Mouse (Mus musculus) layer of hippocampus, adult 11-12 months (tissue): ENCODE measurements at regions not wholly inside any gene's neighbourhood (a gene's known extent, or its start where the extent isn't known, plus 50 kb on each side); places are given as distances from the start of the nearest gene placed in this dataset.
"Not testable (repeated sequence)": the region's sequence is repeated elsewhere in the genome, so short reads cannot be mapped to it uniquely, and the experiment has no call there.

Experiments used
- DNase-seq: peaks from one replicate; pipeline ENCODE4 v3.0.0; 2022; ENCODE audit warnings: low spot score

- no peak for DNase-seq
Measured at GRCm38 (mm10) chr13:97485886-97486285, 245.0 kb downstream of the Enc1 start.

DNA sequence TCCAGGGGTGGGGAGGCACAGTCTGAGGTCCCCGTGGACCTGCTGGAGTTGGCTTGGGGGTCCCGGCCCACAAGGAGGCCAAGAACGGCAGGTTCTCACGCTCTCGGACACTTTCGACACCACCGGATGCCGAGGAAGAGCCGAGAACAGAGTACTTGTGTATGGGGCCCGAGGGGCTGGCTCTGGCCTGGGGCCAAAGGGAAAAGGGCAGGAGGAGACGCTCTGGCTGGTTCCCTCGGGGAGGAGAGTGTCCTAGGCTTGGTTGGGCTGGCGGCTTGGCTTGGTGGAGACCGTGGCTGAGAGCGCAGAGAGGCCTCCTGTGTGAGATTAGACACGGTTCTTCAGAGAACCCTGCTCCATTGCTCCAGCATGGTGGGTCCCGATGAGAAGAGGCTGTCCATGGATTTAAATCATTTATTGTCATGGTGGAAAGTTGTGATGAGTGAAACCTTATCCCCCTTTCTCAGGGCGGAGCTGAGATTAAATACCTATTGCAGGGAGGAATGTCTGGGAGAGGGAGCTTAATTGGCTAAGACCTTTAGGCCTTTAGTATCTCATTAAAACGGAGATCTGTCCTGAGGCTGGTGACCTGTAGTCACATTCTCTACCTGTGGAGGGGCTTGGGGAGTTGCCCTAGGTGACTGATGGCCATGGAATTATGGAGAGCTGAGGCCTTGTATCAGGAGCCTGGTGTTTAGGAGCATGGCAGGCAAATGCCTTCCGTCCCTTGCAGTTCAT lies 244.1 kb downstream of the Enc1 start:
- no peak for DNase-seq

DNA sequence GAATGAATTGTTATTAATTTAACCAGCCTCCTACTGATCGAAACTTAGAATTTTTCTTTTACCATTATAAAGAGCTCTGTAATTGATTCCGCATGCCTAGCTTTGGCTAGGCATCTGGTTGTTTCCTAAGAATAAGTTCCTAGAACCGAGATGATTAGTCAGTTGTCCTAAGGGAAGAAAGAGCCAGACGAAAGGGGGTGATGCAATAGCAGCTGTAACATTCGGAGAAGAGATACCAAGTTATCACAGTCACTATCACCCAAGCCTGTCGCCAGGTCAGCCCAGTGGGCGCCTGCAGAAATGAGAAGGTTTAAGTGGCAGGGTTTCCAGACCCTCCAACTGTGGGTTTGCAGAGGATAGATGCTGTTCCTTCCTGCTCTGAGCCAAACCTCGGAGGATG lies 242.8 kb downstream of the Enc1 start:
- no peak for DNase-seq

DNA sequence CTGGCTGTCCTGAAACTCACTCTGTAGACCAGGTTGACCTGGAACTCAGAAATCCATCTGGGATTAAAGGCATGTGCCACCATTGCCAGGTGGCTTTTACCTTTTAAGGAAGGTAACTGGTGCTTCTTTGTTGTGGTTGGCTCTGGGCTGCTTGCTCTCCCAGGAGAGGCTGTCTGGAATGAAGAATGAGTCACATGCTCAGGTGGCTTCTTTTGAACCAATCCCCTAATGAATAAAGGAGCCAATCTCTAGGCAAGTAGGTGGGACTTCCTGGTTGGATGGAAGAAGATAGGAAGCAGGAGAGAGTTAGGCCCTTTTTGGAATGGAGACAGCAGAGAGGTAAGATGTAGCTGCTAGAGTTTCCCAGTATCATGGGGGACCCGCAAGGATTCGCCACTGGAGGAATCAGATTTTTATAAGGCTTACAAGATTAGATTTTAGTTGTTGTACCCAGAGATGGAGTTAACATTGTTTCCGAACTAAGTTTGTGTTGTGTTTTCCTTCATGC lies 241.6 kb downstream of the Enc1 start:
- DNase-seq, result no peak

DNA sequence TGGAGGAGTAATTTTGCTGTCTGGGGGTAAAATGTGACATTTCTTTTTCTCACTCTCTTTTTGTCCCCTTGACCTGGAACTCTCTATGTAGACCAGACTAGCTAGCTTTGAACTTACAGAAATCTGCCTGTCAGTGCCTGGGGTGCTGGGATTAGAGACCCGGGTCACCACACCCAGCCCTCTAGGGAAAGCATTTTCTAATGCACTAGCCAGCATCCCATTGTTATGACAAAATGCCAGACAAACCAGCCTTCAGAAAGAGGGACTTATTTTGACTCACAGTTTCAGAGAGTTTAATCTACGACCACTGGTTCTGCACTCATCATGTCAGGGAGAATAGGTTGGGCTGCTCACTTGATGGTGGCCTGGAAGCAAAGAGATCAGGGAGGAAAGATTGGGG lies 240.4 kb downstream of the Enc1 start:
- no peak for DNase-seq

- DNase-seq, result no peak
Measured at GRCm38 (mm10) chr13:97479066-97479586, 238.2 kb downstream of the Enc1 start.

GRCm38 (mm10) chr13:97473971-97474365 lies 233.1 kb downstream of the Enc1 start:
- DNase-seq, result no peak

GRCm38 (mm10) chr13:97473256-97473970 lies 232.5 kb downstream of the Enc1 start:
- no peak for DNase-seq

DNA sequence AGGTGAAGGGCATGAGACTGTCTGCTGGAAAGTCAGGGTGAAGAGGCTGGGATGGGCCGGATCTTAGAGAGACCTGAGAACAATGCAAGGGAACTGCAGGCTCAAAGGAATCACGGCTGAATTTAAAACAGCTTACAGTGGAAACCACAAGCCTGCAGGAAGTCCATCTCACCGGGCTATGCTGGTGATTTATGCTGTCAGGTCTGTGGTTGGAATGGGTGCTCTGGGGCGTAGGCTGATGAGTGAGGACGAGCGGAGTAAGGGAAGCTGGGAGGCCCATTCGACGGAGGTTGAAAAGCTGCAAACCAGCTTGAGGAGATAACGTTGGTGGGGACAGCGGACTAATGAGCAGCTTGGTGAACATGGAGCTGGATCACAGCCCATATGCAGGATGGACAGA lies 229.1 kb downstream of the Enc1 start:
- DNase-seq, result no peak

DNA sequence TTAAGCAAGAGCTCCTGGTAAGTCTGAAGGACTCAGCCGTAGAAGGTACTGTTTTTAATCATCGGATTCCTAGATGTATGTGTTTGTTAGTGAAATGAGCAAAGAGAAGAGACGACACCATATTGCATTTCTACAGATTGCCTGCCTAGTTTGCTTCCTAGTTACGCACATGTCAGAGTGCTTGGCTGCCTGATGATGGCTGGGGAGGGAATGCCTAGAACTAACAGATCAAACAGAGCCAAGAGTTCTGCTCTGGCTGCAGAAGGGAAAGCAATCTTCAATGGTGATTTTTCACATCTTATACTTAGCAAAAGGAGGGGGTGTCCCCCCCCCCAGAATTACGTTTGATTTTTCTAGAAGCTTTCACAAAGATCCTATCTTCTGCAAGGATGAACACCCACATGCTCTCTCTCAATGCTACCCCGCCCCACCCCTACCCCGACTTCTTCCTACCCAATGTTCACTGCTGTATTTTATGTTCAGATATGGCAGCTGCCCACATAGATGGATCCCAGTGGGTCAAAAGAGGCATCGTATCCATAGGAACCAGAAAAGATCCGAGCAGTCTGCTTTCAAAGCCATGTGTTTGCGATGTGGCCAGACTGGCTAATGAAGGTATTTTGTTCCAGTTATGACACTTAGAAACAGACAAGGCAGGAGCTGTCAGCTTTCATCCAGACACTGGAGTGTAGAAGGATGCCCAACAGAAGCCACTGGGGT lies 228.1 kb downstream of the Enc1 start:
- DNase-seq, result no peak

DNA sequence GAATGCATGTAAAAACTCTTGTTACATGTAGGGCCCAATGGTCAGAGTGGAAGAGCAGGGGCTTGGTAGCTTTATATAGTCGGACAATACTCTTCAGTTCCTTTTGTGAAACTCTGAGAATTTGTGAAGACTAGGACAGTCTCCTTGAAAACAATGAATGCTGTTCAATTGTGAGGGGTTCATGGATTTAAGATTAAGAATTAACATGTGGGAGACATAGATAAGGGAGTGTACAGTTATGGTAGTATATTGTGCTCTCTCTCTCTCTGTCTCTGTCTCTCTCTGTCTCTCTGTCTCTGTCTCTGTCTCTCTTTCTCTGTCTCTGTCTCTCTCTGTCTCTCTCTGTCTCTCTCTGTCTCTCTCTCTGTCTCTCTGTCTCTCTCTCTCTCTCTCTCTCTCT lies 225.7 kb downstream of the Enc1 start:
- not testable (repeated sequence) for DNase-seq

DNA sequence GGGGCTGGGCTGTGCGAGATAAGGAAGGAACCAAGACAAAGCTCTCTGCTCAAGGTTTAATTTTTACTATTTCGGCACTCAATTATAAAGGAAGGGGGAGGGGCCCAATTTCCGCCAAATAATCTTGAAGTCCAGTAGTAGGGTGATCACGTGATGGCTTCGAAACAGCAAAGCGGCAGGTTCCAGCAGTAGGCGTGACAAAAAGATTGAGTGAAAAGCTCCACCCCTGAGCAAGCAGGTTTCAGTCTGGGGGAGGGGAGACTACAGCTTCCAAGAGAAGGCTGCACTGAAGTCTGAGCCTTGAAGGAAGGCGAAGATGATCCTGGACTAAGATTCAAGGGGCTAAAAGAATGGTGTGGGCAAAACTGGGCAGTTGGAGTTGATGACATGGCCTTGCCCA lies 222.9 kb downstream of the Enc1 start:
- DNase-seq, result no peak

DNA sequence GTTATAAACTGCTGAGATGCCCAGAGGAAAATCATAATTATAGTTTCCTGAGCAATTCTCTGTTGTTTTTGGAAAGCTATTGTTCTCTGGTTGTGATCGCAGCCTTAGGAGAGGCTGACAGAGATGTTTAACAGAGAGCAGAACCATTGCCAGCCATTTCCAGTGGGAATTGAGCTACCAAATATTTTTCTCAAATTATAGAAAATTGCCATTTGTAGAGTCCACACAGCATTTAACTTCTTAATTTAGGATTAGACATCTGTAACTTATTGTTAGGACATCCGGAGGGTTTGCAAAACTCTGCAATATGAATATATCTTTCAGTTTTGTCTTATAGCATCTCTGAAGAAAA lies 222.0 kb downstream of the Enc1 start:
- DNase-seq, result no peak

- no peak for DNase-seq
Measured at GRCm38 (mm10) chr13:97462110-97462883, 221.4 kb downstream of the Enc1 start.

- no peak for DNase-seq
Measured at GRCm38 (mm10) chr13:97461207-97461606, 220.3 kb downstream of the Enc1 start.

- DNase-seq, result no peak
Measured at GRCm38 (mm10) chr13:97459106-97459505, 218.2 kb downstream of the Enc1 start.

GRCm38 (mm10) chr13:97455961-97456360 lies 215.1 kb downstream of the Enc1 start:
- DNase-seq, result no peak

- DNase-seq, result no peak
Measured at GRCm38 (mm10) chr13:97454715-97455114, 213.8 kb downstream of the Enc1 start.

DNA sequence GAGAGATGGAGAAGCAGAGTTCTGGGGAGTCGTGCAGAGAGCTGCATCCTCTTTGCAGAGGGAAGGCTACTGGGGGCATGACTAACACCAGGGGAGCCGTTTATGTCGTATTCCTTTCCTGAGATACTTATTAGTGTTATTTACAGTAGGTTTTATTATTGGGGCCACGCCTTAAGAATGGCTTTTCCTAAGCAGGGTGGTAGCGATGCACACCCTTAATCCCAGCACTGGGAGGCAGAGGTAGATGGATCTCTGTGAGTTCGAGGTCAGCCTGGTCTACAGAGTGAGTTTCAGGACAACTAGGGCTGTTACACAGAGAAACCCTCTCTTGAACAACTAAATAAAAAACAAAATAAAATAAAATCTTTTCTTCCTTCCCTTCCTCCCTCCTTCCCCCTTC lies 212.6 kb downstream of the Enc1 start:
- DNase-seq, result no peak

GRCm38 (mm10) chr13:97453090-97453430 lies 212.2 kb downstream of the Enc1 start:
- DNase-seq, result no peak

DNA sequence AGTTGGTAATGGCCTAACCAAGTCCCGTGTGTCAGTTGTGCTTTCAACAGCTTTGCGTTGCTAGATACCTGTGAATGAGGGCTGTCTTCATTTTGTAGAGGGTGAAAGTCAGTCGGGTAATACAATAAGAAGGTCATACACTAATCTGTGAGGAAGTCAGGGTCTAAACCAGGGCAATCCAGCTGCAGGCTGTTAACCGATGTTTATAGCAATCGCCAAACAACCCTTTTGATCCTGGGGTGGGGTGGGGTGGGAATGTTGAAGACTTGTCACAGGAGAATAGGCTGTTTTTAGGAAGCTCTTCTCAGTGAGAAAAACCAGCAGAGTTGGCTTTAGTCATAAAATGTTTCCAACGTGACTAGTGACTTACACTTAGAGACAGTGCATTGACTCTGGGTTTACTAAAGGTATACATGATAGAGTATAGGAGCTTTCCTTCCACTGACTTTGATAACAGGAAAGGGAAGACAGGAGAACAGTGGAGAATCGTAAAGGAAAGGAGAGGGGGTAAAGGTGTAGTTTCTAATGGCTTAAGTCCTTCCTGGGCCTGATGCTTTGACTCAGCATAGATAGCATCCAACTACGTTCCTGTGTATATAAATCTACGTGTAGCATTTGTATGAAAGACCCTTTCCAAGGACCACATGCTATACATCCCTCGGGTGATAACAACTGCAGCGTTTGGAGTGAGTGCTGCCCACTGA lies 211.6 kb downstream of the Enc1 start:
- DNase-seq, result no peak
